Mouse (Mus musculus) urinary bladder, postnatal 36 days (tissue): ENCODE measurements around the gene Slc1a2.
A peak's percentile ranks its signal among the peaks of the same experiment; 100 is the strongest.

Experiments
- DNase-seq, 2 experiments: peaks; one replicate each; pipeline ENCODE4 v3.0.0; 2022; ENCODE audit warnings: low spot score in 2 of 2, mixed read lengths in 1 of 2

Slc1a2 gene

GRCm38 (mm10) chr2:102658163-102658660 is at the start of gene Slc1a2:
Gene Slc1a2, plus strand, starts transcription at chr2:102658659.
- no peak for DNase-seq

- DNase-seq: no peak
Observed at GRCm38 (mm10) chr2:102610485-102610884, 48.0 kb upstream of the Slc1a2 start.

- DNase-seq: no peak
Observed at GRCm38 (mm10) chr2:102616637-102617036, 41.8 kb upstream of the Slc1a2 start.

- DNase-seq: no peak
Observed at GRCm38 (mm10) chr2:102620744-102621429, 37.6 kb upstream of the Slc1a2 start.

- no peak for DNase-seq
Observed at GRCm38 (mm10) chr2:102622176-102622575, 36.3 kb upstream of the Slc1a2 start.

- no peak for DNase-seq
Observed at GRCm38 (mm10) chr2:102622943-102623342, 35.5 kb upstream of the Slc1a2 start.

GRCm38 (mm10) chr2:102624538-102624937 is 33.9 kb upstream of the Slc1a2 start:
- no peak for DNase-seq

GRCm38 (mm10) chr2:102632361-102632760 is 26.1 kb upstream of the Slc1a2 start:
- DNase-seq: no peak

GRCm38 (mm10) chr2:102634010-102634409 is 24.4 kb upstream of the Slc1a2 start:
- DNase-seq: no peak

GRCm38 (mm10) chr2:102635523-102636060 is 22.9 kb upstream of the Slc1a2 start:
- DNase-seq: no peak

- no peak for DNase-seq
Observed at GRCm38 (mm10) chr2:102636116-102636600, 22.3 kb upstream of the Slc1a2 start.

- no peak for DNase-seq
Observed at GRCm38 (mm10) chr2:102638140-102638539, 20.3 kb upstream of the Slc1a2 start.

GRCm38 (mm10) chr2:102638690-102639089 is 19.8 kb upstream of the Slc1a2 start:
- DNase-seq: no peak

- DNase-seq: no peak
Observed at GRCm38 (mm10) chr2:102648845-102649500, 9.5 kb upstream of the Slc1a2 start.

- no peak for DNase-seq
Observed at GRCm38 (mm10) chr2:102650322-102650721, 8.1 kb upstream of the Slc1a2 start.

- DNase-seq: no peak
Observed at GRCm38 (mm10) chr2:102655966-102656725, 2.3 kb upstream of the Slc1a2 start.

GRCm38 (mm10) chr2:102657726-102658125 is 733 bp upstream of the Slc1a2 start:
- no peak for DNase-seq

GRCm38 (mm10) chr2:102658661-102659520 is 432 bp downstream of the Slc1a2 start:
- DNase-seq: peak in 1 of 2 experiments; percentile 14

GRCm38 (mm10) chr2:102659521-102659830 is 1.0 kb downstream of the Slc1a2 start:
- DNase-seq: no peak

- DNase-seq: no peak
Observed at GRCm38 (mm10) chr2:102661052-102661451, 2.6 kb downstream of the Slc1a2 start.

GRCm38 (mm10) chr2:102662911-102663310 is 4.5 kb downstream of the Slc1a2 start:
- no peak for DNase-seq
